Mouse (Mus musculus) limb, embryonic 13.5 days (tissue): ENCODE measurements around the gene Rrnad1. TPM values are rescaled to one million over a fixed set of nuclear protein-coding genes. Genes with fewer than 3 reads are reported as not detected.
A peak's percentile ranks its signal among the peaks of the same experiment; 100 is the strongest.

Experiments used
- ATAC-seq: fragments of 200-750 bp; cut with Nextera tagmentation; 2 replicates; pipeline ENCODE4 v1.8.0; 2017; ENCODE audit warnings: low read depth, moderate number of reproducible peaks, moderate TSS enrichment; ENCODE audit not compliant: low FRiP score
- H3K27ac ChIP-seq: fragments of 300-500 bp; sonication (generic); 2 replicates; pipeline ENCODE4 v1.5.1; 2015; ENCODE audit warnings: inconsistent platforms, mild to moderate bottlenecking, moderate library complexity
- H3K27me3 ChIP-seq: fragments of 300-500 bp; sonication (generic); 2 replicates; pipeline ENCODE4 v1.6.1; 2015; ENCODE audit warnings: mild to moderate bottlenecking, inconsistent platforms
- H3K36me3 ChIP-seq: fragments of 300-500 bp; sonication (generic); 2 replicates; pipeline ENCODE4 v1.6.1; 2015; ENCODE audit warnings: inconsistent platforms, mild to moderate bottlenecking, moderate library complexity
- H3K4me1 ChIP-seq: fragments of 300-500 bp; sonication (generic); 2 replicates; pipeline ENCODE4 v1.6.1; 2015; ENCODE audit warnings: inconsistent platforms
- H3K4me2 ChIP-seq: fragments of 300-500 bp; sonication (generic); replicated peaks from 2 replicates; pipeline ENCODE4 v1.6.1; 2015; ENCODE audit warnings: inconsistent platforms, mild to moderate bottlenecking, moderate library complexity
- H3K4me3 ChIP-seq: fragments of 300-500 bp; sonication (generic); 2 replicates; pipeline ENCODE4 v1.5.1; 2015; ENCODE audit warnings: moderate library complexity, mild to moderate bottlenecking, inconsistent platforms
- H3K9ac ChIP-seq: fragments of 300-500 bp; sonication (generic); 2 replicates; pipeline ENCODE4 v1.6.1; 2015; ENCODE audit warnings: mild to moderate bottlenecking, inconsistent platforms
- H3K9me3 ChIP-seq: fragments of 300-500 bp; sonication (generic); 2 replicates; pipeline ENCODE4 v1.6.1; 2016; ENCODE audit warnings: inconsistent platforms
- WGBS: fragments of 180-500 bp; shearing (Covaris S2); methylation state at CpG from one replicate; pipeline ENCODE4 v1.1.7; 2015; 5-methylcytosine and 5-hydroxymethylcytosine counted together
- polyA plus RNA-seq: library from polyadenylated mRNA; unstranded; fragments of >200 nt; fragmentation: Nextera tagmentation; extraction: Ambion mirVana; gene quantifications from 2 replicates; pipeline ENCODE4 v1.2.1, GENCODE M21; 2015

Rrnad1 gene
- polyA plus RNA-seq, result 22.3 and 23.6 TPM in 2 replicates

GRCm38 (mm10) chr3:87930078-87930795 is at the start of gene Rrnad1, which contains the start of gene Isg20l2:
Gene Rrnad1 (minus strand): TSS chr3:87930717.
Gene Isg20l2 (plus strand): TSS chr3:87930314.
- peak within 1 kb of the TSS; percentile 89 for H3K9ac ChIP-seq
- H3K27me3 ChIP-seq, result no peaks in the 10 kb centered on the region
- WGBS, result under 1% methylated on average over 56 of the region's 78 CpGs
- peak within 1 kb of the TSS; percentile 89 for H3K27ac ChIP-seq
- peak; percentile 97 for ATAC-seq
- H3K4me3 ChIP-seq, result peak within 1 kb of the TSS; percentile 93
- H3K36me3 ChIP-seq, result peaks cover 61% of the 10 kb centered on the region
- peaks cover 42% of the 10 kb centered on the region for H3K4me1 ChIP-seq
- H3K9me3 ChIP-seq, result no peaks in the 10 kb centered on the region
- peak within 1 kb of the TSS; percentile 87 for H3K4me2 ChIP-seq

- Histone ChIP-seq H3K9ac (no peak overlapping the region), H3K27me3 (0 out of 2 replicates have a peak, but pooled peaks cover 3% of the 10 kb centered on the region), H3K4me2 (no peak overlapping the region), H3K4me1 (peaks cover 31% of the 10 kb centered on the region), H3K4me3 (no peak overlapping the region), H3K9me3 (no peaks in the 10 kb centered on the region), H3K36me3 (peaks cover 13% of the 10 kb centered on the region), H3K27ac (no peak overlapping the region)
- WGBS, result 40% methylated on average over 3 of the region's 3 CpGs
- ATAC-seq, result no peak
Observed at GRCm38 (mm10) chr3:87980085-87980484, 49.6 kb upstream of the Rrnad1 start.

- H3K4me3 ChIP-seq, result no peak overlapping the region
- H3K36me3 ChIP-seq, result peaks cover 13% of the 10 kb centered on the region
- 0 out of 2 replicates have a peak, but pooled peaks cover 3% of the 10 kb centered on the region for H3K27me3 ChIP-seq
- H3K9me3 ChIP-seq, result no peaks in the 10 kb centered on the region
- no peak overlapping the region for H3K9ac ChIP-seq
- WGBS, result 80% methylated on average over 5 of the region's 5 CpGs
- no peak overlapping the region for H3K4me2 ChIP-seq
- H3K4me1 ChIP-seq, result peaks cover 33% of the 10 kb centered on the region
- ATAC-seq, result no peak
- H3K27ac ChIP-seq, result no peak overlapping the region
Observed at GRCm38 (mm10) chr3:87979493-87979892, 49.0 kb upstream of the Rrnad1 start.

- Histone ChIP-seq H3K27me3 (peaks cover 40% of the 10 kb centered on the region), H3K9me3 (no peaks in the 10 kb centered on the region), H3K4me2 (peak overlapping the region; percentile 87), H3K4me1 (peaks cover 47% of the 10 kb centered on the region), H3K4me3 (peak overlapping the region; percentile 53), H3K36me3 (peaks cover 13% of the 10 kb centered on the region), H3K27ac (no peak overlapping the region), H3K9ac (peak overlapping the region; percentile 50)
- ATAC-seq, result no peak
- 25% methylated on average over 12 of the region's 12 CpGs for WGBS
Observed at GRCm38 (mm10) chr3:87974381-87974987, 44.0 kb upstream of the Rrnad1 start.

- Histone ChIP-seq H3K4me3 (peak overlapping the region; percentile 53), H3K27ac (no peak overlapping the region; the same call in 1 of the 2 replicates), H3K4me2 (peak overlapping the region; percentile 87), H3K9me3 (no peaks in the 10 kb centered on the region), H3K27me3 (peaks cover 40% of the 10 kb centered on the region), H3K36me3 (peaks cover 13% of the 10 kb centered on the region), H3K4me1 (peaks cover 47% of the 10 kb centered on the region), H3K9ac (peak overlapping the region; percentile 50)
- no peak for ATAC-seq
- 40% methylated on average over 14 of the region's 14 CpGs for WGBS
Observed at GRCm38 (mm10) chr3:87973593-87974380, 43.3 kb upstream of the Rrnad1 start.

- no peak for ATAC-seq
- H3K9ac ChIP-seq, result peak overlapping the region; percentile 75
- WGBS, result 17% methylated on average over 5 of the region's 5 CpGs
Observed at GRCm38 (mm10) chr3:87972776-87973175, 42.3 kb upstream of the Rrnad1 start.

GRCm38 (mm10) chr3:87972203-87972664 is 41.7 kb upstream of the Rrnad1 start:
- H3K9me3 ChIP-seq, result no peaks in the 10 kb centered on the region
- no peak overlapping the region; the same call in 1 of the 2 replicates for H3K27ac ChIP-seq
- ATAC-seq, result peak; percentile 55
- peaks cover 49% of the 10 kb centered on the region for H3K27me3 ChIP-seq
- peak overlapping the region; percentile 87 for H3K4me2 ChIP-seq
- peak overlapping the region; percentile 53 for H3K4me3 ChIP-seq
- H3K36me3 ChIP-seq, result peaks cover 13% of the 10 kb centered on the region
- peak overlapping the region; percentile 75 for H3K9ac ChIP-seq
- 8% methylated on average over 8 of the region's 8 CpGs for WGBS
- H3K4me1 ChIP-seq, result peaks cover 47% of the 10 kb centered on the region

More at GRCm38 (mm10) chr3:87972776-87973175, 42.3 kb upstream of the Rrnad1 start:
- Histone ChIP-seq H3K27me3 (peaks cover 46% of the 10 kb centered on the region), H3K36me3 (peaks cover 13% of the 10 kb centered on the region), H3K27ac (no peak overlapping the region; the same call in 1 of the 2 replicates), H3K4me3 (peak overlapping the region; percentile 53), H3K9me3 (no peaks in the 10 kb centered on the region), H3K4me1 (peaks cover 47% of the 10 kb centered on the region), H3K4me2 (peak overlapping the region; percentile 87)

GRCm38 (mm10) chr3:87971489-87972202 is 41.1 kb upstream of the Rrnad1 start:
- Histone ChIP-seq H3K9me3 (no peaks in the 10 kb centered on the region), H3K9ac (peak overlapping the region; percentile 75), H3K4me3 (peak overlapping the region; percentile 53), H3K27me3 (peaks cover 49% of the 10 kb centered on the region), H3K27ac (peak overlapping the region; percentile 40; the same call in 1 of the 2 replicates), H3K4me2 (peak overlapping the region; percentile 87), H3K36me3 (peaks cover 11% of the 10 kb centered on the region), H3K4me1 (peaks cover 47% of the 10 kb centered on the region)
- ATAC-seq, result peak; percentile 8
- WGBS, result under 1% methylated on average over 60 of the region's 60 CpGs

GRCm38 (mm10) chr3:87970939-87971488 is 40.5 kb upstream of the Rrnad1 start, which contains the start of gene Nes:
Gene Nes (plus strand): TSS chr3:87971078.
- H3K4me1 ChIP-seq, result peaks cover 47% of the 10 kb centered on the region
- peak within 1 kb of the TSS; percentile 75 for H3K9ac ChIP-seq
- H3K27me3 ChIP-seq, result peaks cover 49% of the 10 kb centered on the region
- H3K9me3 ChIP-seq, result no peaks in the 10 kb centered on the region
- peaks cover 7% of the 10 kb centered on the region for H3K36me3 ChIP-seq
- peak within 1 kb of the TSS; percentile 40; the same call in 1 of the 2 replicates for H3K27ac ChIP-seq
- peak; percentile 79 for ATAC-seq
- peak within 1 kb of the TSS; percentile 87 for H3K4me2 ChIP-seq
- under 1% methylated on average over 44 of the region's 44 CpGs for WGBS
- H3K4me3 ChIP-seq, result peak within 1 kb of the TSS; percentile 53

- H3K36me3 ChIP-seq, result peaks cover 2% of the 10 kb centered on the region
- peak overlapping the region; percentile 87 for H3K4me2 ChIP-seq
- ATAC-seq, result no peak
- peak overlapping the region; percentile 53 for H3K4me3 ChIP-seq
- WGBS, result under 1% methylated on average over 21 of the region's 21 CpGs
- no peaks in the 10 kb centered on the region for H3K9me3 ChIP-seq
- H3K27me3 ChIP-seq, result peaks cover 49% of the 10 kb centered on the region
- no peak overlapping the region for H3K27ac ChIP-seq
- H3K4me1 ChIP-seq, result peaks cover 47% of the 10 kb centered on the region
- peak overlapping the region; percentile 75; the same call in 1 of the 2 replicates for H3K9ac ChIP-seq
Observed at GRCm38 (mm10) chr3:87970184-87970938, 39.8 kb upstream of the Rrnad1 start.
